Mouse (Mus musculus) T-cell, adult 66 days (primary cell): ENCODE measurements around the gene Cyp4f13. TPM values are rescaled to one million over a fixed set of nuclear protein-coding genes. Genes with fewer than 3 reads are reported as not detected.

Experiments used
- total RNA-seq, 2 experiments: library from RNA; stranded (reverse); gene quantifications; 3 replicates in 1 of 2; 4 replicates in 1 of 2; pipeline ENCODE4 v1.2.4; 2023

The Cyp4f13 gene
- 10 to 100 TPM; 77.5 to 83.8 TPM for total RNA-seq

GRCm38 (mm10) chr17:32947215-32947914, at the start of gene Cyp4f13:
Gene Cyp4f13 (minus strand): TSS chr17:32947402.

GRCm38 (mm10) chr17:32992699-32993474, 45.7 kb upstream of the Cyp4f13 start, which contains the start of gene Zfp952:
Gene Zfp952 (plus strand): TSS chr17:32993129.

GRCm38 (mm10) chr17:32965623-32966290, 18.6 kb upstream of the Cyp4f13 start, which contains the start of gene Zfp472:
Gene Zfp472 (plus strand): TSS chr17:32965814.

GRCm38 (mm10) chr17:32917131-32917530, 30.1 kb downstream of the Cyp4f13 start, which contains the start of gene Cyp4f14:
Gene Cyp4f14 (minus strand): TSS chr17:32917342.

GRCm38 (mm10) chr17:32891239-32892180, 55.7 kb downstream of the Cyp4f13 start, which contains the start of gene Zfp870:
Gene Zfp870 (minus strand): TSS chr17:32891642.

Other genes with a start within 250 kb of the Cyp4f13 start
- 10 to 100 TPM; 88.9 to 95.9 TPM for gene Zfp871, start 159.1 kb downstream of the Cyp4f13 start, total RNA-seq
- gene Zfp811, start 137.5 kb downstream of the Cyp4f13 start, total RNA-seq = 1 to 10 TPM; 1.3 to 2.1 TPM
- 10 to 100 TPM; 10.4 to 11.3 TPM for gene Zfp799, start 117.1 kb downstream of the Cyp4f13 start, total RNA-seq
- gene Zfp870, start 55.8 kb downstream of the Cyp4f13 start, total RNA-seq = 1 to 10 TPM in 1 of 2 experiments, under 1 TPM in 1; 0.89 to 2.3 TPM
- gene Cyp4f14, start 30.1 kb downstream of the Cyp4f13 start, total RNA-seq = not detected
- gene Zfp472, start 18.4 kb upstream of the Cyp4f13 start, total RNA-seq = 10 to 100 TPM; 23.1 to 30.3 TPM
- 10 to 100 TPM; 14.3 to 15.0 TPM for gene Zfp952, start 45.7 kb upstream of the Cyp4f13 start, total RNA-seq
- gene Zfp763, start 86.0 kb upstream of the Cyp4f13 start, total RNA-seq = 1 to 10 TPM; 7.7 to 9.2 TPM
- not detected for gene 4921501E09Rik, start 120.7 kb upstream of the Cyp4f13 start, total RNA-seq
- gene Zfp563, start 141.9 kb upstream of the Cyp4f13 start, total RNA-seq = 1 to 10 TPM; 3.6 to 5.0 TPM
- gene Morc2b, start 192.3 kb upstream of the Cyp4f13 start, total RNA-seq = not detected
- gene Olfr55, start 221.0 kb upstream of the Cyp4f13 start, total RNA-seq = not detected
- gene Olfr239, start 243.9 kb upstream of the Cyp4f13 start, total RNA-seq = not detected